Mouse (Mus musculus): ENCODE measurements around the gene Cdk5r1. TPM values are rescaled to one million over a fixed set of nuclear protein-coding genes. Genes with fewer than 3 reads are reported as not detected.

The Cdk5r1 gene
- polyA plus RNA-seq, 1 experiment from 2014 or later = 4.0 TPM

DNA sequence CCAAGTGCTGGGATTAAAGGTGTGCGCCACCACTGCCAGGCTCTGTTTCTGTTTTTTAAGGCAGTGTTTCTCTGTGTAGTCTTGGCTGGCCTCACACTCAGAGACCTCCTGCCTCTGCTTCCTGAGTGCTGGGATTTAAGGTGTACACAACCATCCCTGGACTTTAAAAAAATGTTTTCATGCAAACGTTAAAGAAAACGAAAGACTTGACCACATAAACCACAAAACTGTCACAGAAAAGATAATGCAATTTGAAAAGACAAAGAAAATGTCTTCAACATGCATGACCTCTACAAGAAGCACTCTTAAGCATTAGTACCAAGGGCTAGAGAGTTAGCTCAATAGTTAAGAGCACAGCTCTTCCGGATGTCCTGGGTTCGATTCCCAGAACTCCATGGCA lies 47.4 kb downstream of the Cdk5r1 start:
- Histone ChIP-seq H3K4me3 (no peak overlapping the region), H3K27ac (no peak overlapping the region), H3K27me3 (no peaks in the 10 kb centered on the region), H3K9me3 (no peaks in the 10 kb centered on the region), H3K9ac (no peak overlapping the region), H3K4me1 (peaks cover under 1% of the 10 kb centered on the region; the same call in 1 of the 2 replicates), H3K36me3 (no peaks in the 10 kb centered on the region), H3K4me2 (no peak overlapping the region)
- no peak for ATAC-seq (ENCODE audit: insufficient number of reproducible peaks, insufficient read depth, low FRiP score, low TSS enrichment, low read depth)
- 81% methylated on average over 5 of the region's 5 CpGs for WGBS

DNA sequence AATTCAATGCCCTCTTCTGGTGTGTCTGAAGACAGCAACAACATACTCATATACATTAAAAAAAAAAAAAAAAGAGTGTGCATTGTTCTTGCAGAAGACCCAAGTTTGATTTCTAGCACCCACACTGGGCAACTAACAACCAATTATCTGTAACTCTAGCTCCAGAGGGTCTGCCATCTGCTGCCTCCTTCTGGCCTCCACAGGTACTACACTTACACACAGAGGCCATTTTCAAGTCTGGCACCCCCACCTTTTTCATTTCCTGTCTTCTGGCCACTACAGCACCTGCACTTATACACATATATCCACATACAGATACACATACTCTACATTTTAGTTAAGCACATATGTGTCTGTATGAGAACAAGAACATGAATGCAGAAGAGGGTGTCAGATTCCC lies 50.9 kb downstream of the Cdk5r1 start:
- Histone ChIP-seq H3K9ac (no peak overlapping the region), H3K27me3 (no peaks in the 10 kb centered on the region), H3K4me1 (no peaks in the 10 kb centered on the region), H3K27ac (no peak overlapping the region), H3K4me3 (no peak overlapping the region), H3K4me2 (no peak overlapping the region), H3K36me3 (no peaks in the 10 kb centered on the region), H3K9me3 (no peaks in the 10 kb centered on the region)
- no peak for ATAC-seq (ENCODE audit: insufficient number of reproducible peaks, insufficient read depth, low FRiP score, low TSS enrichment, low read depth)

DNA sequence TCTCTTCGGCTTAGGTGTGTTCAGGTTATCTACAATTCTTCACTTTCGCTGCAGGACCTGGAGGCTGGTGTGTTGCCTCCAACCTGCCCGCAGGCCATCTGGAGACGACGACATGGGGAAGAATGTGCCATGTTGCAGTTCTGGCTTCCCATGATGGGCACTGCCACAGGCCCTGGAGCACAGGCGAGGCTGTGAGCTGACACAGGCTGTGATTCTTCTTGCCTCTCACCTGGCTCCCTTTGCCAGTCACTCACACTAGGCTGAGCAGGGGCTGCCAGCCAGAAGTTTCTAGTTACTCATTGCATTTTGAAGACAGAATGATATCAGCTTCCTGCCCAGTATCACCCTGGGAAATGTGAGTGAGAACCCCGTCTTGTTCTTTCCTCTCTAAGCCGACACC lies 52.3 kb downstream of the Cdk5r1 start:
- H3K27ac ChIP-seq = no peak overlapping the region
- no peaks in the 10 kb centered on the region for H3K36me3 ChIP-seq
- H3K4me2 ChIP-seq = no peak overlapping the region
- H3K9ac ChIP-seq = no peak overlapping the region
- H3K4me3 ChIP-seq = no peak overlapping the region
- ATAC-seq (ENCODE audit: insufficient number of reproducible peaks, insufficient read depth, low FRiP score, low TSS enrichment, low read depth) = no peak
- H3K4me1 ChIP-seq = no peaks in the 10 kb centered on the region
- no peaks in the 10 kb centered on the region for H3K27me3 ChIP-seq
- 83% methylated on average over 8 of the region's 8 CpGs for WGBS
- H3K9me3 ChIP-seq = no peaks in the 10 kb centered on the region

Other genes with a start within 250 kb of the Cdk5r1 start
- 6.1 and 6.6 TPM in 2 replicates for gene Rhbdl3, start 176.1 kb upstream of the Cdk5r1 start, polyA plus RNA-seq (2015; fragmentation: Nextera tagmentation; extraction: Ambion mirVana)
- gene 5730455P16Rik, start 99.0 kb upstream of the Cdk5r1 start, polyA plus RNA-seq (2015; fragmentation: Nextera tagmentation; extraction: Ambion mirVana) = 25.4 and 28.0 TPM in 2 replicates
- gene Zfp207, start 93.7 kb upstream of the Cdk5r1 start, polyA plus RNA-seq (2015; fragmentation: Nextera tagmentation; extraction: Ambion mirVana) = 258 and 268 TPM in 2 replicates
- gene Psmd11, start 48.4 kb upstream of the Cdk5r1 start, polyA plus RNA-seq (2015; fragmentation: Nextera tagmentation; extraction: Ambion mirVana) = 288 and 317 TPM in 2 replicates

Data from embryonic facial prominence, embryonic 13.5 days (tissue).